Mouse (Mus musculus) urinary bladder, postnatal 36 days (tissue): Measurements from ENCODE around the gene Sprn.
"Not testable (repeated sequence)": the region's sequence is repeated elsewhere in the genome, so short reads cannot be mapped to it uniquely, and the experiment has no call there.

ENCODE experiments used
- DNase-seq, 2 experiments: peaks; one replicate each; pipeline ENCODE4 v3.0.0; 2022; ENCODE audit warnings: low spot score in 2 of 2, mixed read lengths in 1 of 2

The Sprn gene

DNA sequence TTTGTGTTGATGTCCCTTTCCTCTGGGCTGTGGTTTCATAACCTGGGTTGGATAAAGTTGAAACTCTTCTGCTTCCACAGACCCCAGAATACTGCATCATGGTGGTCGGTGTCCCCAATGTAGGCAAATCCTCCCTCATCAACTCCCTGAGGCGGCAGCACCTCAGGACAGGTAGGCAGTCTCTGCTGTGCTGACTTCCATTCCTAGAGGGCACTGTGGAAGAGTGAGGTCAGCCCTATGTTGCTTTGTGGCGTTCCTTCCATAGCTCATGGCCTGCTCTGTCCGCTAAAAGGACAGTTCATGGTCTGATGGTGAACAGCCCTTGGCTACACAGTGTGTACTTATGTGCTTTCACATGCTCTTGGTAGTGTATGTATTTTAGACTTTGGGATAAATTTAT lies 10.1 kb downstream of the Sprn start:
- no peak for DNase-seq

- peak; percentile 60 to 71 for DNase-seq
Measured at GRCm38 (mm10) chr7:140141350-140141749, 13.3 kb downstream of the Sprn start.

- no peak for DNase-seq
Measured at GRCm38 (mm10) chr7:140138021-140138310, 16.7 kb downstream of the Sprn start.

DNA sequence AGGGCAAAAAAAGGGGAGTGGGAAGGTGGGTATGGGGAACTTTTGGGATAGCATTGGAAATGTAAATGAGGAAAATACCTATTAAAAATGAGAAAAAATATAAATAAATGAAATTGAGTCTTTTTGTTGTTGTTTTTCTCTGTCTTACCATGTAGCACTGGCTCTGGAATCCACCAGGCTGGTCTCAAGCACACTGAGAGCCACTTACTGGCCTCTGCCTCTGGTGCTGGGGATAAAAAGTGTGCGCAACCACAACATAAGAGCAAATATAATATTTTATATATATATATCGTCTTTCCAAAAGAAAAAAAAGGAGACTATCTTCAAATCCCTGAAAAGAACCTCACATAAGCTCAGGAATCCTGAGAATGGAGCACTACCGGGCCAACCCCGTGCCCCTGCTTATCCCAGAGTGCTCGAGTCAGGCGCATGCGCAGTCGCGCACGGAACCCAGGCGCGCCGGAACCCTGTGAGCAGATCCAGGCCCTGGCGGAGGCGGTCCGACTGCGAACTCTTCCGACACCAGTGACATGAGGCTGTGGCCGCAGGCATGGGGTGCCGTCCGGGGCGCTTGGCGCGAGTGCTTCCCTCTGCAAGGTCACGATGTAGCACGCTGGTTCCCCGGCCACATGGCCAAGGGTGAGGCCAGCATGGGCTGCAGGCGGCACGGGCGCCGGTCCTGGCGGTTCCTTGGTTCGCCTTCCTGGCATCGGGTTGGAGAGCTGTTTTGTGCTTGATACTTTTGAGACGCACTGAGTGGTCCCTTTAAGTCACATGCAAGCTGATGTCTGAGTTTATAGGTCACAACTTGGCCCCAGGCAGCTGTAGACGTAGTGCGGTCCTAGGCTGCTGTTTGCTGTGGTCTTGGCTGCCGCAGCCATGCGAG lies 17.3 kb downstream of the Sprn start, which contains the start of gene Mtg1:
Gene Mtg1, plus strand, starts transcription at position 430 of the 886 bp plus-strand sequence.
- peak; percentile 96 for DNase-seq

- DNase-seq = peak; percentile 47 to 61
Measured at GRCm38 (mm10) chr7:140135106-140135770, 19.4 kb downstream of the Sprn start.

DNA sequence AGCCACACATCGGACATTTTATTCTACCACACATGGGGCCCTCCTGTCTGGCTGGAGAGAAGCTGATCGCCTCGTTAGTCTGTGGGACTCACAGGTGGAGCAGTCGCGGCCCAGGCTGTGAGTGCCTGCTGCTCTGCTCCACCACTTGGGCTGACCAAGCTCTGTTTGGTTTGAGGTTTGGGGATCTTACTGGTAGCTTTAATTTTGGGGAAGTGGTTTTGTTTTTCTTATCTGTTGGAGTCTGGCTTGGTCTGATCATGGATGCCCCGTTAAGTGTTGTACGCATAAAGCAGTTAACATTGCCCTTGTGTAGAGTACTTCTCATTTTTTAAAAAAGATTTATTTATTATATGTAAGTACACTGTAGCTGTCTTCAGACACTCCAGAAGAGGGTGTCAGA lies 20.6 kb downstream of the Sprn start:
- DNase-seq = not testable (repeated sequence)

DNA sequence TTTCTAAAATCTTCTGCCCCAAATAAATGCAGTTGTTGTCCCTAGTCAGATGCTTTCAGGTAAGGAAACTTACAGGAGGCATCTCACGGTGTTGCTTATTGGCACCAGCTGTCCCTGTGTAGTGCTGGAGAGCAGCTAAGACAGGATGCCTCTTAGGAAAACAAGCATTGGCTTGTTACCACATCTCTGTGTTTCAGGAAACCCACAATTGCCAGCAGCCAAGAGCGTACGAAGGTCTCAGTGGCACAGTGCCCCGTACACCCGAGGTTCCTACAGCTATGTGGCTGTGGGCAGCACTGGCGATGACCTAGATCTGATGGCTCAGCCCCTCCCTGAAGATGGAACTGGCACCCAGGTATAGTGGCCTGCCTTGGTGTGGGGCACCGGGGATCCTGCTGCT lies 22.5 kb downstream of the Sprn start:
- DNase-seq = not testable (repeated sequence)

DNA sequence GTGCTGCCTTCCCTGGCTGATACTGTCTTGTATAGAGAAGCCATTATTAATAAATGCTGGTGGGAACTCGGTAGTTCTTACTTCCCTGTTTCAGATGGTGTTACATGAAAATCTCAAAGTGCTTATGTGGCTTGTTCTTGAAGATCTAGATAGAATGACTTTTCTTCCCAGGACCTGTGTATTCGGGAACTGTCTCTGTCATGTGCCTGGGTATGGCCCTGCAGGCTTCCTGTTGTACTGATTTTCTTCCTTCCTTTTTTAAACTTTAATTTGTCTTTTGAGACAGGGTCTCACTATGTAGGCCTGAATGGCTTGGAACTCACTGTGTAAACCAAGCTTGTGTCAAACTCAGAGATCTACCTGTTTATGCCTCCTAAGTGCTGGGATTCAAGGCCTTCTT lies 26.8 kb downstream of the Sprn start:
- DNase-seq = no peak

DNA sequence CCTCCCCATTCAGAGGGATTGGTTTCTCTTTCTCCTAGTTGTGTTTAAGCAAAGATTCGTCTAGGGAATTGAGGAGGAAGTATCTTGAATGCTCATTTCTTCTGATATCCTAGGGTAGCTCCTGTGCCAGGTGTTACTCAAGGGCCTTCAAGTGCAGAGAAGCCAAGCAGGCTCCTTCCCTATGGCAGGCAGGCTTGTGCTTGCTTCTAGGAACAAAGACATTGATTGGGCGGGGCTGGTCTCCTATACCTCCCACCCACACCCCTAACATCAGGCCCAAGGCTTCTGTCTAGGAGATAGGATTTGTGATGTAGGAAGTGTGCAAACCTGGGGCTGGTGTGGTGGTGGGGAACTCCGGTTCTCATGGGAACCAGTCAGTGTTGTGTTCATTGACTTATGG lies 27.7 kb downstream of the Sprn start:
- DNase-seq = no peak

DNA sequence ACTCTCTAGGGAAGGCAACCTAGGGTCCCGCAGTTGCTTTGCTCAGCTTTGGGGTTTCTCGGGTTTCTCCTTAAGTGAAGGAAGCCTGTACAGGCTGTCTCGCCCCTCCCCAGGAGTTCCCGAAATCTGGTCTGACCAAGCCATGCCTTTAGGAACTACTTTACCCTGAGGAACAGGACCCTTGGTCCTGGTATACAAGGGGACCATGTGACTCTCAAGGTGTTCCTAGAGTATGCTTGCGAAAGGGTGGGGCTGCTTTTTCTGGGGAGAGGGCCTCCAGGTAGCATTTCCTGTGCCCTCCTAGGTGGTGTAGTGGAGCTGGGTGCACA lies 28.7 kb downstream of the Sprn start:
- DNase-seq = no peak

DNA sequence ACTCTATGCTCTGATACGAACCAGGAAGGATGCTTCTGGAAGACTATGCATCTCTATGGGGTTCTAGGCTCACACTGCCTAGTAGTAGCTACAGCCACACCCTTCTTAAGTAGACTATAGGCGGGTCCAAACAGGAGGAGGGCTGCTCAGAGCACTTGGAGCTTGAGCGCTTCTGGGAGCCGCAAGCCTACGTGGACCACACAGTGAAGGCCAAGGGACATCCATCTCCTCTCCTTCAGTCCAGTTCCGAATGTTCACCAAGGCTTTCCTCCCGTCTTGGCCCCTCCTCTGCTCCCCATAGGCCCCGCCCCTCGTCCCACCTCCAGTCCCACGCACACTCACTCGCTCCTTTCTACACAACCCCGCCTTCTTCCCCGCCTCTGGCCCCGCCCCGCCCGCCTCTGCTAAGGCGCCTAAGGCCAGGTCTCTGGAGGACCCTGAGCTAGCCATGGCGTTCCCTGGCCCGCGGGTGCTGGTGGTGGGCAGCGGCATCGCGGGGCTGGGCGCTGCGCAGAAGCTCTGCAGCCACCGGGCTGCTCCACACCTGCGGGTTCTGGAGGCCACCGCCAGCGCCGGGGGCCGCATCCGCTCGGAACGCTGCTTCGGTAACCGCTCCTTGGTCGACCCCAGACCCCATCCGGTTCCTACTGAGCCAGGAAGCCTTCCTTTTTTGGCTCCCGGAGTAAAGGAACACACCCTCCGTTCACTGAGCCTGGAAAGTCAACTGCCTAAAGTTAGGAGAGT lies 29.2 kb downstream of the Sprn start:
- DNase-seq = peak; percentile 93 to 95

DNA sequence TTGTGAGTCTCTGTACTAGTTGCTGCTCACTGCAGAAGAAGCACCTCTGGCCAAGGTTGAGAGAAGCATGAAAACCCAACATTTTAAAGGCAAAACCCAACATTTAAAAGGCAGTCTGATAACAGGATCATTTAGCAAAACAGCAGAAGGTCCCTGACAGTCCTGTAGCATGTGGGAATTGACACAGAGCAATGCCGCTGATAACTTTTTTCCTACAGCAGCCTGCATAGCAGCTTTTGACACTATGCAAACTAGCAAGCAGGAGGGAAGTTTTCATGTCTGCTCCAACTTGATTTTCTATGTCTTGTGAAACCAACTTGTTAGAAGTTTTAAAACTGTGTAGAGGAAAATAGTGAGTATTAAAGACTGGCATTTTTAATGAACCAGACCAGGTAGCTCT lies 30.3 kb downstream of the Sprn start:
- DNase-seq = no peak

GRCm38 (mm10) chr7:140122765-140123164 lies 31.9 kb downstream of the Sprn start:
- no peak for DNase-seq

GRCm38 (mm10) chr7:140121338-140121910 lies 33.3 kb downstream of the Sprn start:
- DNase-seq = peak in 1 of 2 experiments; percentile 29

DNA sequence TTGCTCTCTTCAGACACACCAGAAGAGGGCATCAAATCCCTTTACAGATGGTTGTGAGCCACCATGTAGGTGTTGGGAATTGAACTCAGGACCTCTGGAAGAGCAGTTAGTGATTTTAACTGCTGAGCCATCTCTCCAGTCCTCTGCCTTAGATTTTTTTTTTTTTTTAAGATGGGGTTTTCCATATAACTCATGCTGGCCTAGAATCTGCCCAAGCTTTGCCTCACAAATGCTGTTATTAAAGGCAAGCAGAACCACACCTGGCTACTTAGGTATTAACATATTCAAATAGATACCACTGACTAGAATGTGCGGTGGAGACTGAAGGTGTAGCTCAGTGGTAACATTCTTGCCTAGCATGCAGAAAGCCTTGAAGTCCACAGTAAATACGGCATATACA lies 34.2 kb downstream of the Sprn start:
- no peak for DNase-seq

- peak; percentile 89 to 94 for DNase-seq
Measured at GRCm38 (mm10) chr7:140116329-140117054, 38.2 kb downstream of the Sprn start, which contains the start of gene Echs1. TSS of gene Echs1 (minus strand) at chr7:140116476.

- peak in 1 of 2 experiments; percentile 62 for DNase-seq
Measured at GRCm38 (mm10) chr7:140115583-140116328, 38.9 kb downstream of the Sprn start, which contains the start of gene Paox. TSS of gene Paox (plus strand) at chr7:140115799.

- DNase-seq = no peak
Measured at GRCm38 (mm10) chr7:140111943-140112342, 42.7 kb downstream of the Sprn start.

GRCm38 (mm10) chr7:140104009-140104408 lies 50.7 kb downstream of the Sprn start:
- no peak for DNase-seq

DNA sequence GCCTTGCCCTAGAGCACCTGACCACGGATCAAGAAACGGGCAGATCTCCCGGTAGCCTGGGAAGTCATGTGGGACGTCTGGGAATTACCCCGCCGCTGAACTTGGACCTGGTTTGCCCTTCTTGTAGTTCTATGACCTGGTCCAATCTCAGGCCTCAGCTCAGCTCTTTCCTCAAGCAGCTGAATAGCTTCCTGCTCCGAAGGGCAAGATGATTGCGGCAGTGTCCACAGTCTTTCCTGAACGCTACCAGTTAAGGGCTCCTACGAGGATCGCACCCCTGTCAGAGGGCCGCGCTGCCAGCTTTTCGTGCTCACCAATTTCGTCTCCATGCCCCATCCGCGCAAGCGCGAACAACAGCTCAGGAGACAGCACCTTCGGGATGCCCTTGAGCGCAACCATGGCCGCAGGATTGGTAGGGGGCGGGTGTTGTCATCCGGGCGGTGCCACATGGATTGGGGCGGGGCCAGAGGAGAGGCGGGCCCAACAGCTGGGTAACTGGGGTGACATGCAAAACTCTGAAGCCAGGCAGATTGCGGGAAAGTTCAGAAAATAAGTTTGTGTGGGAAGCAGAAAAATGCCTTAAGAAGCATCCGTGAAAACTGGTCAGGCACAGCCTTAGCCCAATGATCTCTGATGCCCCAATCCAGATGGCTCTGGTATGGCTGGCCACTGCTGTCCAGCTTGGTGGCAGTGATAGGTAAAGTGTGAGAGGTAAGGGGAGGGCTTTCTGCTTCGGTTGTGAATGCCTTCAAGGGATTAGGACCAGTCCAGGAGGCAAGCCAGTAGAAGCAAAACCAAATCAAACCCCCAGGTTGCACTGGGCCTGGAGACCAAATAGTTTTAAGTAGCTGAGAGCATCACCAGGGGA lies 52.5 kb downstream of the Sprn start, which contains the start of gene Fuom:
Gene Fuom, minus strand, starts transcription at position 449 of the 868 bp plus-strand sequence.
- peak; percentile 82 to 90 for DNase-seq
